Mouse (Mus musculus): ENCODE measurements around the gene Lyve1.
"Not testable (repeated sequence)": the region's sequence is repeated elsewhere in the genome, so short reads cannot be mapped to it uniquely, and the experiment has no call there.

Gene Lyve1

GRCm38 (mm10) chr7:110862751-110863289 is at the start of gene Lyve1:
Gene Lyve1 (minus strand): TSS chr7:110863239.
- DNase-seq (ENCODE audit: low spot score) = no peak

- no peak for DNase-seq (ENCODE audit: low spot score)
These were observed 45.4 kb upstream of the Lyve1 start for GRCm38 (mm10) chr7:110908209-110909144.

GRCm38 (mm10) chr7:110906566-110906965 is 43.5 kb upstream of the Lyve1 start:
- no peak for DNase-seq (ENCODE audit: low spot score)

GRCm38 (mm10) chr7:110903226-110903625 is 40.2 kb upstream of the Lyve1 start:
- no peak for DNase-seq (ENCODE audit: low spot score)

GRCm38 (mm10) chr7:110897202-110897601 is 34.2 kb upstream of the Lyve1 start:
- no peak for DNase-seq (ENCODE audit: low spot score)

- no peak for DNase-seq (ENCODE audit: low spot score)
These were observed 33.4 kb upstream of the Lyve1 start for GRCm38 (mm10) chr7:110896453-110896852.

GRCm38 (mm10) chr7:110895772-110896171 is 32.7 kb upstream of the Lyve1 start:
- not testable (repeated sequence) for DNase-seq (ENCODE audit: low spot score)

- DNase-seq (ENCODE audit: low spot score) = no peak
These were observed 31.6 kb upstream of the Lyve1 start for GRCm38 (mm10) chr7:110894673-110895072.

GRCm38 (mm10) chr7:110893943-110894610 is 31.0 kb upstream of the Lyve1 start:
- DNase-seq (ENCODE audit: low spot score) = no peak

GRCm38 (mm10) chr7:110891501-110891986 is 28.5 kb upstream of the Lyve1 start:
- no peak for DNase-seq (ENCODE audit: low spot score)

GRCm38 (mm10) chr7:110881746-110882333 is 18.8 kb upstream of the Lyve1 start:
- DNase-seq (ENCODE audit: low spot score) = no peak

GRCm38 (mm10) chr7:110878028-110878427 is 15.0 kb upstream of the Lyve1 start:
- DNase-seq (ENCODE audit: low spot score) = no peak

- DNase-seq (ENCODE audit: low spot score) = no peak
These were observed 13.9 kb upstream of the Lyve1 start for GRCm38 (mm10) chr7:110876965-110877364.

- no peak for DNase-seq (ENCODE audit: low spot score)
These were observed 5.8 kb upstream of the Lyve1 start for GRCm38 (mm10) chr7:110868807-110869206.

GRCm38 (mm10) chr7:110867116-110867515 is 4.1 kb upstream of the Lyve1 start:
- DNase-seq (ENCODE audit: low spot score) = no peak

- no peak for DNase-seq (ENCODE audit: low spot score)
These were observed 3.0 kb upstream of the Lyve1 start for GRCm38 (mm10) chr7:110866021-110866420.

GRCm38 (mm10) chr7:110865570-110865969 is 2.5 kb upstream of the Lyve1 start:
- DNase-seq (ENCODE audit: low spot score) = no peak

GRCm38 (mm10) chr7:110865038-110865437 is 2.0 kb upstream of the Lyve1 start:
- no peak for DNase-seq (ENCODE audit: low spot score)

GRCm38 (mm10) chr7:110860129-110860528 is 2.9 kb downstream of the Lyve1 start:
- DNase-seq (ENCODE audit: low spot score) = no peak

GRCm38 (mm10) chr7:110855604-110856003 is 7.4 kb downstream of the Lyve1 start:
- DNase-seq (ENCODE audit: low spot score) = no peak

- peak; percentile 17 for DNase-seq (ENCODE audit: low spot score)
These were observed 8.0 kb downstream of the Lyve1 start for GRCm38 (mm10) chr7:110854927-110855546.

- peak; percentile 12 for DNase-seq (ENCODE audit: low spot score)
These were observed 8.5 kb downstream of the Lyve1 start for GRCm38 (mm10) chr7:110854519-110854918.
